Mouse (Mus musculus) E14TG2a.4 (cell line): ENCODE results near the gene Arf6.

Experiments
- CTCF ChIP-seq: conservative IDR thresholded peaks from 2 replicates; pipeline ENCODE4 v1.5.1; 2014; ENCODE audit warnings: low read length
- NANOG ChIP-seq: IDR thresholded peaks from 2 replicates; pipeline ENCODE4 v1.6.1; 2014; ENCODE audit warnings: borderline replicate concordance, low read length, mixed read lengths
- POU5F1 ChIP-seq: IDR thresholded peaks from 2 replicates; pipeline ENCODE4 v1.6.1; 2014; ENCODE audit warnings: low read length, borderline replicate concordance

- TF ChIP-seq CTCF (no peak), NANOG (no peak), POU5F1 (no peak)
Observed at GRCm38 (mm10) chr12:69378558-69379454, 6.9 kb downstream of the Arf6 start.
